Mouse (Mus musculus) intestine, embryonic 16.5 days (tissue): ENCODE results near the gene Kiss1. TPM values are rescaled to one million over a fixed set of nuclear protein-coding genes. Genes with fewer than 3 reads are reported as not detected.

Source experiments
- ATAC-seq: fragments of 200-750 bp; cut with Nextera tagmentation; 2 replicates; pipeline ENCODE4 v1.8.0; 2017; ENCODE audit warnings: moderate TSS enrichment, moderate library complexity
- H3K27ac ChIP-seq: fragments of 300-500 bp; sonication (generic); 2 replicates; pipeline ENCODE4 v1.5.1; 2014; ENCODE audit warnings: mild to moderate bottlenecking, low read length
- H3K27me3 ChIP-seq: fragments of 300-500 bp; sonication (generic); replicated peaks from 2 replicates; pipeline ENCODE4 v1.6.1; 2014; ENCODE audit warnings: low read length, control low read depth, mixed read lengths; ENCODE audit not compliant: control insufficient read depth, insufficient read depth
- H3K36me3 ChIP-seq: fragments of 300-500 bp; sonication (generic); 2 replicates; pipeline ENCODE4 v1.6.1; 2014; ENCODE audit warnings: low read length, control low read depth; ENCODE audit not compliant: control insufficient read depth, insufficient read depth
- H3K4me1 ChIP-seq: fragments of 300-500 bp; sonication (generic); 2 replicates; pipeline ENCODE4 v1.6.1; 2014; ENCODE audit warnings: low read length, control low read depth, mixed read lengths; ENCODE audit not compliant: control insufficient read depth, insufficient read depth
- H3K4me2 ChIP-seq: fragments of 300-500 bp; sonication (generic); 2 replicates; pipeline ENCODE4 v1.6.1; 2014; ENCODE audit warnings: low read depth, low read length, control low read depth
- H3K4me3 ChIP-seq: fragments of 300-500 bp; sonication (generic); 2 replicates; pipeline ENCODE4 v1.5.1; 2014; ENCODE audit warnings: mild to moderate bottlenecking, low read length
- H3K9ac ChIP-seq: fragments of 300-500 bp; sonication (generic); 2 replicates; pipeline ENCODE4 v1.6.1; 2014; ENCODE audit warnings: low read depth, low read length
- H3K9me3 ChIP-seq: fragments of 300-500 bp; sonication (generic); 2 replicates; pipeline ENCODE4 v1.6.1; 2016; ENCODE audit warnings: low read length, control low read depth; ENCODE audit not compliant: control insufficient read depth
- WGBS: fragments of 180-500 bp; shearing (Covaris S2); extraction: QIAGEN DNeasy Blood & Tissue Kit; methylation state at CpG from one replicate; pipeline ENCODE4 v1.1.7; 2014; 5-methylcytosine and 5-hydroxymethylcytosine counted together
- polyA plus RNA-seq: library from polyadenylated mRNA; unstranded; fragments of >200 nt; fragmentation: Nextera tagmentation; extraction: Ambion mirVana; gene quantifications from 2 replicates; pipeline ENCODE4 v1.2.1, GENCODE M21; 2015

The Kiss1 gene
- polyA plus RNA-seq, 1 experiment from 2014 or later: not detected

DNA sequence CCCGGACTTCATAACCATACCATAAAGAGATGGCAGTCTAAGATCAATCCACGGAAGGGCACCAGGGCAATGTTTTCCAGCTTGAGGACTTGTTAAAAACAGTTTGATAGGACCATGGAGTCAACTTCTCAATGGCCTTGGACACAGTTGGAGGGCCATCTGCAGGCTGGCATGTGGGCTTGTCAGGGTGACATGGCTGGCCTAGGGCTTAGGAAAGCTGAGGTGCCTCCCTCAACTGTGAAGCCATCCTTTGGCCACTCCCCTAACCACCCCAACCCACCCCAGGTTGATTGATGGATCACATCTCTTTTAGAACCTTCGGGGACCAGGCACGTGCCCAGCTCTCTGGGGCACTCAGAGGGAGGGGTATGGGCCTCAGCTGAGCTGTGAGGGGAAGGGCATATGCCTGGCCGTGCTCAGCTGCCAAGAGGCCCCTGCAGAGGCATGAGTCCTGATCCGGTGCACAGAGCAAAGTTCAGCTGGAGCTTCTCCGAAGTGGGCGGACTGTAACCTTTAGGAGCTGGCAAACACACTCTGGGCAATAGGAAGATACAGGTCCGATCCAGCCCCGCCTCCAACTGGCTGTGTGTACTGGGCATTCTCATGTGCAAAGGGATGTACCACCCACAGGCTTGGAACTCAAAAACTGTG is 54.1 kb downstream of the Kiss1 start:
- Histone ChIP-seq H3K9me3 (no peaks in the 10 kb centered on the region), H3K36me3 (no peaks in the 10 kb centered on the region), H3K27me3 (no peaks in the 10 kb centered on the region), H3K9ac (no peak overlapping the region), H3K4me2 (no peak overlapping the region), H3K27ac (no peak overlapping the region), H3K4me1 (peaks cover 13% of the 10 kb centered on the region; the same call in 1 of the 2 replicates), H3K4me3 (no peak overlapping the region)
- 39% methylated on average over 10 of the region's 10 CpGs for WGBS
- ATAC-seq: peak; percentile 91

DNA sequence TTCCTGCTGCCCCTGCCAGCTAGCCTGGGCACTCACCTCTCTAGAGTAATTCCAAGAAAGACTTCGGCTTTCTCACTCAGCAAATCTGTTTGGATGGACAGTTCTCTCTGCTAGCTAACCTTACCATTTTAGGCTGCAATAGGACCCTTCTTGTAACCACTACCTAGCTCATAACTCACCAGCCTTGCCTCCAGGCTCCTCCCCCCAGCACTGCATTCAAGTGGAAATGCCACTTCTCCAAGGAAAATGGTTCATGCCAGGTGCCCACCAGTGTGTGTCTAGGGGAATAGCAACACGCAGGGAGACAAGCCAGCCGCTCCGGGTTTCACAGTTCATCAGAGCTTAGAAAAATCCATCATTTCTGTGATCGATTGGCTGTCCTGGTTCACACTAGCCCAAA is 55.9 kb downstream of the Kiss1 start:
- peaks cover 10% of the 10 kb centered on the region; the same call in 1 of the 2 replicates for H3K4me1 ChIP-seq
- no peak for ATAC-seq
- no peak overlapping the region for H3K4me2 ChIP-seq
- no peak overlapping the region for H3K27ac ChIP-seq
- no peaks in the 10 kb centered on the region for H3K27me3 ChIP-seq
- 87% methylated on average over 5 of the region's 5 CpGs for WGBS
- no peak overlapping the region for H3K4me3 ChIP-seq
- no peak overlapping the region for H3K9ac ChIP-seq
- H3K9me3 ChIP-seq: no peaks in the 10 kb centered on the region
- H3K36me3 ChIP-seq: no peaks in the 10 kb centered on the region

Other genes with a start within 250 kb of the Kiss1 start
- gene Ppp1r15b, start 190.7 kb upstream of the Kiss1 start, polyA plus RNA-seq: 48.0 and 53.7 TPM in 2 replicates
- gene Plekha6, start 157.7 kb upstream of the Kiss1 start, polyA plus RNA-seq: 10.6 and 11.0 TPM in 2 replicates
- gene Golt1a, start 12.1 kb upstream of the Kiss1 start, polyA plus RNA-seq: 34.8 and 45.4 TPM in 2 replicates
- 1.3 and 6.7 TPM in 2 replicates for gene Ren1, start 28.6 kb downstream of the Kiss1 start, polyA plus RNA-seq
- 3.0 and 3.5 TPM in 2 replicates for gene Etnk2, start 41.7 kb downstream of the Kiss1 start, polyA plus RNA-seq
- 5.5 and 7.0 TPM in 2 replicates for gene Sox13, start 102.5 kb downstream of the Kiss1 start, polyA plus RNA-seq